Mouse (Mus musculus): ENCODE measurements around the gene Pum2.

Pum2 gene

GRCm38 (mm10) chr12:8790615-8791014, 116.7 kb downstream of the Pum2 start:
- DNase-seq (ENCODE audit: low read depth, low spot score), result no peak

GRCm38 (mm10) chr12:8793410-8794051, 119.6 kb downstream of the Pum2 start:
- no peak for DNase-seq (ENCODE audit: low read depth, low spot score)

- no peak for DNase-seq (ENCODE audit: low read depth, low spot score)
Observed at GRCm38 (mm10) chr12:8797936-8798335, 124.0 kb downstream of the Pum2 start.

GRCm38 (mm10) chr12:8798486-8799020, 124.6 kb downstream of the Pum2 start:
- DNase-seq (ENCODE audit: low read depth, low spot score), result no peak

All from skeletal muscle tissue, adult 2 months (tissue).